Mouse (Mus musculus) hindbrain, embryonic 13.5 days (tissue): Measurements from ENCODE around the gene Tspan15. TPM values are rescaled to one million over a fixed set of nuclear protein-coding genes. Genes with fewer than 3 reads are reported as not detected.

Experiments
- ATAC-seq: fragments of 200-750 bp; cut with Nextera tagmentation; 2 replicates; pipeline ENCODE4 v1.8.0; 2017; ENCODE audit warnings: moderate TSS enrichment; ENCODE audit not compliant: low FRiP score
- H3K27ac ChIP-seq: fragments of 300-500 bp; sonication (generic); 2 replicates; pipeline ENCODE4 v1.5.1; 2015; ENCODE audit warnings: inconsistent platforms, mild to moderate bottlenecking, moderate library complexity
- H3K27me3 ChIP-seq: fragments of 300-500 bp; sonication (generic); 2 replicates; pipeline ENCODE4 v1.6.1; 2015; ENCODE audit warnings: mild to moderate bottlenecking, inconsistent platforms
- H3K36me3 ChIP-seq: fragments of 300-500 bp; sonication (generic); 2 replicates; pipeline ENCODE4 v1.6.1; 2015; ENCODE audit warnings: mild to moderate bottlenecking, inconsistent platforms
- H3K4me1 ChIP-seq: fragments of 300-500 bp; sonication (generic); replicated peaks from 2 replicates; pipeline ENCODE4 v1.6.1; 2015; ENCODE audit warnings: inconsistent platforms
- H3K4me2 ChIP-seq: fragments of 300-500 bp; sonication (generic); 2 replicates; pipeline ENCODE4 v1.6.1; 2015; ENCODE audit warnings: inconsistent platforms, mild to moderate bottlenecking, moderate library complexity
- H3K4me3 ChIP-seq: fragments of 300-500 bp; sonication (generic); 2 replicates; pipeline ENCODE4 v1.5.1; 2015; ENCODE audit warnings: mild to moderate bottlenecking, inconsistent platforms
- H3K9ac ChIP-seq: fragments of 300-500 bp; sonication (generic); 2 replicates; pipeline ENCODE4 v1.6.1; 2015; ENCODE audit warnings: mild to moderate bottlenecking, inconsistent platforms
- H3K9me3 ChIP-seq: fragments of 300-500 bp; sonication (generic); 2 replicates; pipeline ENCODE4 v1.6.1; 2016; ENCODE audit warnings: inconsistent platforms
- WGBS: fragments of 180-500 bp; shearing (Covaris S2); methylation state at CpG from one replicate; pipeline ENCODE4 v1.1.7; 2015; 5-methylcytosine and 5-hydroxymethylcytosine counted together
- microRNA-seq: library from miRNA; unstranded; fragments of <30 nt; microRNA quantifications from one replicate; pipeline ENCODE4, GENCODE M21; 2016
- polyA plus RNA-seq: library from polyadenylated mRNA; unstranded; fragments of >200 nt; fragmentation: Nextera tagmentation; extraction: Ambion mirVana; gene quantifications from 2 replicates; pipeline ENCODE4 v1.2.1, GENCODE M21; 2015

Tspan15 gene
- polyA plus RNA-seq, 1 experiment from 2014 or later = 22.1 TPM

DNA sequence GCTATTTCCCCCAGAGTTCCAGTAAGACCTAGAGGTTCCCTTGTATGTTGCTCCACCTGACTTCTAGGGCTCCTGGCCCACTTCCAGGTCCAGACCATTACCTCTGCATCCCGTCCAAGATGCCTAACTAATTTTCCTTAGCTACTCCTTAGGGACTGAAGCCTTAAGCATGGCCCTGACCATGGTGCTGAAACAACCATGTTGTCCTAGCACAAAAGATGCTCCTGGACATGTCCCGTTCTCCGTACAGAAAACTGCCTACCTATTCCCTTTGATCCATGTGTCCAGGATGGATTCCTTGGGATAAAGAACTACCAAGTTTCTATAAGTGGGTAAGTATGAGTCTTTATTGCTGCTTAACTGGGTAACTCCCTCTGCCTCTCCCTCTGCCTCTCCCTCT lies 93.0 kb downstream of the Tspan15 start:
- no peak overlapping the region for H3K9ac ChIP-seq
- peaks cover 91% of the 10 kb centered on the region for H3K27me3 ChIP-seq
- H3K27ac ChIP-seq = no peak overlapping the region
- H3K4me3 ChIP-seq = no peak overlapping the region
- WGBS = 30% methylated on average over 3 of the region's 3 CpGs
- no peaks in the 10 kb centered on the region for H3K36me3 ChIP-seq
- H3K4me2 ChIP-seq = no peak overlapping the region
- H3K4me1 ChIP-seq = peaks cover 30% of the 10 kb centered on the region
- no peak for ATAC-seq
- no peaks in the 10 kb centered on the region for H3K9me3 ChIP-seq

DNA sequence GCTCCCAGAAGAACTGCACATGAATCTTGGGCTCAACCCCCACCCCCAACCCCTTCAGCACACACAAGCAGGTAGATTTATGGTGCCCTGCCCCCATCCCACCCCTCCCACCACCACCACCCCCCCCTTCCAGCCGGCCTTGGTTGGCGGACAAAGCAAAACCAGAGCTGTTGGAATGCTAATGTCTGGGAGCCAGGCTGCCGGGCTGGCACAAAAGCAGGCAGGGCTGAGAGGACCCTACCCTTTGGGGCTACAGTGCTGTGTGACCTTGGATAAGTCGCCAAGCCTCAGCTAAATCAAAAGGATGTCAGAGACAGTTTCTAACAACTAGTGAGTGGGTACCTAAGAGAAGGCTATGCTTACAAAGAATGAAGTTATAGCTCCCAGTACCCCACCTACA lies 93.9 kb downstream of the Tspan15 start:
- peaks cover 99% of the 10 kb centered on the region for H3K27me3 ChIP-seq
- H3K4me2 ChIP-seq = no peak overlapping the region
- no peak overlapping the region for H3K27ac ChIP-seq
- WGBS = 1% methylated on average over 4 of the region's 4 CpGs
- H3K4me3 ChIP-seq = no peak overlapping the region
- H3K9me3 ChIP-seq = no peaks in the 10 kb centered on the region
- peaks cover 35% of the 10 kb centered on the region for H3K4me1 ChIP-seq
- no peak overlapping the region for H3K9ac ChIP-seq
- no peak for ATAC-seq
- no peaks in the 10 kb centered on the region for H3K36me3 ChIP-seq

DNA sequence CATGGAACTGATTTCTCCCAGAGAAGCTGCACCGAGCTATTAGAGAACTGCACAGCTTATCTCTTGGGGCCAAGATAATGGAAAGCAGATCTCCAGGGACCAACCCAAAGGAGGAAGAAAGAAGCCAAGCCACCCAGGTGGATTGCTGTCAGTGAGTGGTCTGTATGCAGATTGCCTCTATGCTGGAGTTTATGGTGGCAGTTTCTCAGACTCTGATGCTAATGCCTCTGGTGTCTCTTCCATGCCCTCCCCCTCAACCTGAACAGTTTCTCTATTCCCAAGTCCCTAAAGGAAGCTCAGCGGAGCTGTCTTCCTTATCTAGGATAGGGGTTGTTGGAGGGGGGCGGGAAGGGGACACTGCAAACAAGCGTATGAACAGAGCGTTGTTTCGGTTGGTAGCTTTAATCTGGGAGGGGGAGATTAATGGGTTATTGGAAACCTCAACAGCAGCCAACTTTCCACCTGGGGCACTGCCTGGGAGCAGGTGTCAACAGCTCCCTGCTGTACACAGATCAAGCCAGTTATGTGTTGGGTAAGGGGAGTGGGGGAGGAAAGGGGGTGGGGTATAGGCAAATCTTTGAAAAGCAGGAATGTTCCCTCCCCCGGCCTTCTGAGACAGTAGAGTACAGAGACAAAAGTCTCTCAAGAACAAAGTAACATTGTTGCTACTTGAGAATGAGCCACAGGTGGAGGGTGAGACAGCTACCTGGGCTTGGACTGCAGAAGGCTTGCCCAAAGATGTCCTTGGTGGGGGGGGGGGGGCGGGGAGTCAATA lies 95.2 kb downstream of the Tspan15 start:
- H3K27me3 ChIP-seq = peaks cover 99% of the 10 kb centered on the region
- WGBS = 3% methylated on average over 8 of the region's 8 CpGs
- ATAC-seq = no peak

More for the DNA sequence above, 95.2 kb downstream of the Tspan15 start:
- Histone ChIP-seq H3K36me3 (no peaks in the 10 kb centered on the region), H3K9ac (no peak overlapping the region), H3K4me2 (no peak overlapping the region), H3K4me3 (no peak overlapping the region), H3K4me1 (peaks cover 35% of the 10 kb centered on the region), H3K27ac (no peak overlapping the region), H3K9me3 (no peaks in the 10 kb centered on the region)

Small RNA genes lying within 50 kb of the gene (microRNA-seq; reads per million reads assigned to microRNA genes)
- not detected for gene Mir7662

Other genes with a start within 250 kb of the Tspan15 start
- gene Neurog3, start 98.2 kb downstream of the Tspan15 start, polyA plus RNA-seq = 0.30 and 0.65 TPM in 2 replicates
- gene Fam241b, start 87.3 kb downstream of the Tspan15 start, polyA plus RNA-seq = 111 and 113 TPM in 2 replicates
- not detected in 2 replicates for gene Tacr2, start 21.2 kb upstream of the Tspan15 start, polyA plus RNA-seq
- 83.4 and 93.0 TPM in 2 replicates for gene Hk1, start 148.7 kb upstream of the Tspan15 start, polyA plus RNA-seq
- 0.70 and 0.89 TPM in 2 replicates for gene Hkdc1, start 191.2 kb upstream of the Tspan15 start, polyA plus RNA-seq
- 1.4 and 1.6 TPM in 2 replicates for gene 4930507D05Rik, start 218.2 kb upstream of the Tspan15 start, polyA plus RNA-seq
- 19.9 and 21.8 TPM in 2 replicates for gene Supv3l1, start 218.5 kb upstream of the Tspan15 start, polyA plus RNA-seq